Mouse (Mus musculus) embryonic fibroblast, embryonic 13.5 days (primary cell): ENCODE data around the gene Cdk8.

Source experiments
- CTCF ChIP-seq: IDR thresholded peaks from 2 replicates; pipeline ENCODE4 v1.5.1; 2011; ENCODE audit warnings: mild to moderate bottlenecking, control low read depth, low read length, moderate library complexity, borderline replicate concordance; ENCODE audit not compliant: insufficient read depth
- POLR2A ChIP-seq: IDR thresholded peaks from 2 replicates; pipeline ENCODE4 v1.6.1; 2011; ENCODE audit warnings: low read depth, mild to moderate bottlenecking, control low read depth, low read length, moderate library complexity

DNA sequence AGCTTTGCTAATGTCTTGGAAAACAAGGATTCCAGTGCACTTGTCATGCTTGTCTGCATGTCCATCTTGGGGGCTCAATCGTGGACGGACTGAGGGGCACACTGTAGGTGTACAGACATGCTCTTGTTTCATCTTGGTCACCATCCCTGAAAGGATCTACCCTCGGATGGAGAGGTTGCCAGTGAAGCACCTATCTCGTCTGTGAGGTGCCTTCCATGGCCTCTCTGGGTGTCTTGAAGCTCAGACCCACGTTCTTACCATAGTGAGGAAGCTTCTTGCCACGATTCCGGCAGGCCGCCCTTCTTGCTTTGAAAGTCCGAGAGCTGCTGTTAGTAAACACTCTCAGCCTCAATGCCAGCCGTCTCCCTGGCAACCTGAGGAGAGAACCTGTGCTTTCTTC, 56.4 kb downstream of the Cdk8 start:
- TF ChIP-seq CTCF: no peak
- no peak for TF ChIP-seq POLR2A
